Mouse (Mus musculus) liver, postnatal 0 days (tissue): ENCODE data around the gene Tns1.

Experiments used
- CTCF ChIP-seq: sonication (generic); IDR thresholded peaks from 2 replicates; pipeline ENCODE4 v1.5.1; 2016; ENCODE audit warnings: antibody characterized with exemption, low read depth
- EP300 ChIP-seq: IDR thresholded peaks from 2 replicates; pipeline ENCODE4 v1.6.1; 2016; ENCODE audit warnings: antibody characterized with exemption, low read depth, mild to moderate bottlenecking

DNA sequence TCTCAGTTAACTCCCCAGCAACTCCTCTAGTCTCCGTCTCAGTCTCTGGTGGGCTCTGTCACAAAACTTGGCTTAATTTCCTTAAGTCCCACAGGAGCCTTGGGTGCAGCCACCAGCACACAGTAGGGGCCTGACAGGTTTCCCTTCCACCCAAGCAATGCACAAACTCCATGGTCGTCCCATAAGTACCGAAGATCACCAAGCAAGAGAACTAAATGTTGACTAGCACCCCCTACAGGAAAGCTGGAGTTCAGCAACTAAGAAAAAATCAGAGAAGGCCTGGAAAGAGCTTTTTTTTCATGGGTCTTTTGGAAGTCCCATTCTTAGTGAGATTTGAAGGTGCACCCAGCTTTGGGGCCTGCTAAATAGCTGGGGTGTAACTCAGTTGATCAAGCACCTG is 15.2 kb upstream of the Tns1 start:
- TF ChIP-seq CTCF (peak; percentile 58), EP300 (no peak)
